Mouse (Mus musculus): ENCODE results near the gene Gm28490.
"Not testable (repeated sequence)": the region's sequence is repeated elsewhere in the genome, so short reads cannot be mapped to it uniquely, and the experiment has no call there.

Gene Gm28490

DNA sequence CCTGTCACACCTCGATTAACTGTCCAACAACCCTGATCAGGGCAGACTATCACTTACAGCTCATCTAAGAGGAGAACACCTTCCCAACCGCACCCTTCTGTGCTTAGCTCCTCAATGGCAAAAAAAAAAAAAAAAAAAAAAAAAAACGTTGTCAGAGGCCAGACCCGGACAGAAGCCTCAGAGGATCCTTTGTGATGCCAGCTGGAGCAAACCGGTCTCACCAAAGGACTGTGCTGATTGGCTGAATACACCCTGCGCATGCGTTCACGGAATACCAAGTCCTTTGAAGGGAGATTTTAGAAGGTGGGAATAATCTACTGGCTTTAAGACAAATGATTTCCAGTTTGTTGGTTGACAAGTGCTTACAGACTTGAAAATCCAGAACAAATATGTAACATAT lies at the start of gene Gm28490:
TSS of gene Gm28490 (minus strand) at position 101 of the 400 bp plus-strand sequence.
- not testable (repeated sequence) for DNase-seq

Measured in kidney, adult 9 months (tissue).